Comparison of ENCODE assay signal across 8 mouse cellular contexts in the genomic region with DNA sequence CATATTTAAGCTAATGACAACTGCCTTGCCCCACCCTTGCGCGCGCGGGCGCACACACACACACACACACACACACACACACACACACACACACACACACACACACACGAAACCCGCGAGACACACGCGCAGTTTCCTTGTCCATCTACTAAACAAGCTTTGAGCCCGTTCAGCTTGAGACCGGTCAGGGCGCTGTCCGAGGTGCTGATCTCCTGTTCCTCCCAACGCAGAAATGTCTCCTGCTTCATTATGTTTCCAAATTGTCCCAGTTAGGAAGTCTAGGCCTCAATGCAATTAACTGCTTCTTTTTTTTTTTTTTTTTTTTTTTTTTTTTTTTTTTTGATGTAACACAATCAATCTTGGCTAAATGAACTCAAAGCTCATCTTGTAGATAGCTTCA. TPM values are rescaled to one million over a fixed set of nuclear protein-coding genes. Genes with fewer than 3 reads are reported as not detected.
A peak's percentile ranks its signal among the peaks of the same experiment; 100 is the strongest.
DNase-seq lines count a peak whose midpoint lies in the region; ATAC-seq and TF ChIP-seq lines count a peak whose summit lies in the region.

No protein-coding gene starts in this region.

- peak; percentile 92 for DNase-seq in heart, embryonic 10.5 days (ENCODE audit: low spot score)
- no peak for DNase-seq in heart, adult 11 months
- peak; percentile 55 for DNase-seq in WW6 (ENCODE audit: low read depth, low spot score)
- DNase-seq in lung, postnatal 0 days (ENCODE audit: low spot score), result peak; percentile 84
- DNase-seq in ovary, postnatal 14 days (ENCODE audit: low spot score), result peak; percentile 75
- DNase-seq in urinary bladder, postnatal 4 days (ENCODE audit: low spot score in 2 of 2), result peak; percentile 57 to 91

- no peaks in the 10 kb centered on the region for H3K9me3 ChIP-seq in heart, embryonic 10.5 days
- no peaks in the 10 kb centered on the region for H3K9me3 ChIP-seq in embryonic facial prominence, embryonic 12.5 days
- no peaks in the 10 kb centered on the region for H3K9me3 ChIP-seq in hindbrain, embryonic 12.5 days (replicated peaks)
- H3K9me3 ChIP-seq in lung, postnatal 0 days (ENCODE audit: low read length), result no peaks in the 10 kb centered on the region

- H3K4me2 ChIP-seq in embryonic facial prominence, embryonic 12.5 days (replicated peaks), result no peak overlapping the region
- H3K4me2 ChIP-seq in hindbrain, embryonic 12.5 days (replicated peaks), result peak overlapping the region; percentile 61
- no peak overlapping the region for H3K4me2 ChIP-seq in lung, postnatal 0 days (replicated peaks; ENCODE audit: low read depth, low read length)

- no peak for TF ChIP-seq EP300 in lung, postnatal 0 days (IDR thresholded peaks at IDR 0.05)

- 0% methylated on average over 15 of the region's 15 CpGs for WGBS in heart, embryonic 10.5 days
- WGBS in embryonic facial prominence, embryonic 12.5 days, result under 1% methylated on average over 15 of the region's 15 CpGs
- WGBS in hindbrain, embryonic 12.5 days, result 0% methylated on average over 15 of the region's 15 CpGs
- whole genome bisulfite sequencing in lung, postnatal 0 days, result 0% methylated on average over 15 of the region's 15 CpGs

- H3K27ac ChIP-seq in heart, embryonic 10.5 days, result no peak overlapping the region
- no peak overlapping the region for H3K27ac ChIP-seq in embryonic facial prominence, embryonic 12.5 days
- H3K27ac ChIP-seq in hindbrain, embryonic 12.5 days, result peak overlapping the region; percentile 89
- H3K27ac ChIP-seq in lung, postnatal 0 days (ENCODE audit: low read length), result no peak overlapping the region

- no peaks in the 10 kb centered on the region for H3K36me3 ChIP-seq in heart, embryonic 10.5 days
- H3K36me3 ChIP-seq in embryonic facial prominence, embryonic 12.5 days, result no peaks in the 10 kb centered on the region
- H3K36me3 ChIP-seq in hindbrain, embryonic 12.5 days, result peaks cover under 1% of the 10 kb centered on the region; the same call in 1 of the 2 replicates
- H3K36me3 ChIP-seq in lung, postnatal 0 days (ENCODE audit: insufficient read depth, low read length), result no peaks in the 10 kb centered on the region

- no peak for ATAC-seq in embryonic facial prominence, embryonic 12.5 days (ENCODE audit: insufficient number of reproducible peaks, insufficient read depth, low FRiP score, low TSS enrichment)
- ATAC-seq in hindbrain, embryonic 12.5 days (ENCODE audit: low FRiP score), result no peak
- ATAC-seq in lung, postnatal 0 days, result peak; percentile 48; the same call in 1 of the 2 replicates

- H3K4me1 ChIP-seq in heart, embryonic 10.5 days, result peaks cover 23% of the 10 kb centered on the region
- H3K4me1 ChIP-seq in embryonic facial prominence, embryonic 12.5 days, result peaks cover 19% of the 10 kb centered on the region
- H3K4me1 ChIP-seq in hindbrain, embryonic 12.5 days, result peaks cover 16% of the 10 kb centered on the region
- peaks cover 8% of the 10 kb centered on the region for H3K4me1 ChIP-seq in lung, postnatal 0 days (ENCODE audit: insufficient read depth, low read depth, low read length)

- TF ChIP-seq CTCF in lung, postnatal 0 days (IDR thresholded peaks at IDR 0.05), result no peak

- H3K27me3 ChIP-seq in heart, embryonic 10.5 days (ENCODE audit: insufficient read depth, poor library complexity, severe bottlenecking), result peaks cover 70% of the 10 kb centered on the region
- H3K27me3 ChIP-seq in embryonic facial prominence, embryonic 12.5 days, result peaks cover 65% of the 10 kb centered on the region
- H3K27me3 ChIP-seq in hindbrain, embryonic 12.5 days, result peaks cover 44% of the 10 kb centered on the region
- peaks cover 43% of the 10 kb centered on the region for H3K27me3 ChIP-seq in lung, postnatal 0 days (replicated peaks; ENCODE audit: insufficient read depth, low read length)

- no peak overlapping the region for H3K4me3 ChIP-seq in heart, embryonic 10.5 days
- 0 out of 2 replicates have a peak overlapping the region, but pooled peaks have one; percentile 15 for H3K4me3 ChIP-seq in embryonic facial prominence, embryonic 12.5 days
- H3K4me3 ChIP-seq in hindbrain, embryonic 12.5 days, result peak overlapping the region; percentile 74
- H3K4me3 ChIP-seq in lung, postnatal 0 days (ENCODE audit: low read depth, low read length), result no peak overlapping the region

- no peak overlapping the region for H3K9ac ChIP-seq in embryonic facial prominence, embryonic 12.5 days
- H3K9ac ChIP-seq in hindbrain, embryonic 12.5 days, result peak overlapping the region; percentile 89
- no peak overlapping the region for H3K9ac ChIP-seq in lung, postnatal 0 days (replicated peaks; ENCODE audit: low read depth)

RNA-seq across cellular contexts. Expression of a gene that starts 1.5 kb away (rescaled TPM):
- 71.8 and 86.3 TPM in 2 replicates for polyA plus RNA-seq in heart, embryonic 10.5 days (2016; fragmentation: Nextera tagmentation; extraction: Ambion mirVana)
- 75.2 and 76.1 TPM in 2 replicates for polyA plus RNA-seq in embryonic facial prominence, embryonic 12.5 days (2016; fragmentation: Nextera tagmentation; extraction: Ambion mirVana)
- 85.3 and 89.1 TPM in 2 replicates for polyA plus RNA-seq in hindbrain, embryonic 12.5 days (2016; fragmentation: Nextera tagmentation; extraction: Ambion mirVana)
- 45.3 and 45.5 TPM in 2 replicates for polyA plus RNA-seq in lung, postnatal 0 days (2015; fragmentation: Nextera tagmentation; extraction: Ambion mirVana)

RNA-seq across cellular contexts. Expression of a gene that starts 2.0 kb away (rescaled TPM):
- polyA plus RNA-seq in heart, embryonic 10.5 days (2016; fragmentation: Nextera tagmentation; extraction: Ambion mirVana), result 0.15 and 0.60 TPM in 2 replicates
- polyA plus RNA-seq in embryonic facial prominence, embryonic 12.5 days (2016; fragmentation: Nextera tagmentation; extraction: Ambion mirVana), result 39.4 and 50.5 TPM in 2 replicates
- polyA plus RNA-seq in hindbrain, embryonic 12.5 days (2016; fragmentation: Nextera tagmentation; extraction: Ambion mirVana), result 578 and 632 TPM in 2 replicates
- polyA plus RNA-seq in lung, postnatal 0 days (2015; fragmentation: Nextera tagmentation; extraction: Ambion mirVana), result 0.04 and 0.08 TPM in 2 replicates

RNA-seq across cellular contexts. Expression of a gene that starts 34.2 kb away (rescaled TPM):
- polyA plus RNA-seq in heart, embryonic 10.5 days (2016; fragmentation: Nextera tagmentation; extraction: Ambion mirVana), result 14.4 and 21.5 TPM in 2 replicates
- polyA plus RNA-seq in embryonic facial prominence, embryonic 12.5 days (2016; fragmentation: Nextera tagmentation; extraction: Ambion mirVana), result 31.5 and 31.7 TPM in 2 replicates
- polyA plus RNA-seq in hindbrain, embryonic 12.5 days (2016; fragmentation: Nextera tagmentation; extraction: Ambion mirVana), result 30.4 and 31.1 TPM in 2 replicates
- polyA plus RNA-seq in lung, postnatal 0 days (2015; fragmentation: Nextera tagmentation; extraction: Ambion mirVana), result 6.8 and 7.5 TPM in 2 replicates

RNA-seq across cellular contexts. Expression of a gene that starts 51.1 kb away (rescaled TPM):
- polyA plus RNA-seq in heart, embryonic 10.5 days (2016; fragmentation: Nextera tagmentation; extraction: Ambion mirVana), result 3.9 and 7.3 TPM in 2 replicates
- 11.9 and 12.4 TPM in 2 replicates for polyA plus RNA-seq in embryonic facial prominence, embryonic 12.5 days (2016; fragmentation: Nextera tagmentation; extraction: Ambion mirVana)
- 10.7 and 11.2 TPM in 2 replicates for polyA plus RNA-seq in hindbrain, embryonic 12.5 days (2016; fragmentation: Nextera tagmentation; extraction: Ambion mirVana)
- 2.1 and 2.3 TPM in 2 replicates for polyA plus RNA-seq in lung, postnatal 0 days (2015; fragmentation: Nextera tagmentation; extraction: Ambion mirVana)

Comparison
In these comparisons a context has a peak if more than half of its experiments do, and no peak if none do; other contexts are left out.
1. H3K4me3 ChIP-seq: peak in embryonic facial prominence, embryonic 12.5 days (single experiment) and hindbrain, embryonic 12.5 days (single experiment); none in heart, embryonic 10.5 days (single experiment) and lung, postnatal 0 days (single experiment).
2. RNA of a gene that starts 2.0 kb away (polyA plus RNA-seq): 578 to 632 TPM in hindbrain, embryonic 12.5 days and 39.4 to 50.5 TPM in embryonic facial prominence, embryonic 12.5 days; 0.15 to 0.60 TPM in heart, embryonic 10.5 days and 0.04 to 0.08 TPM in lung, postnatal 0 days; every median in the first group is over 10 times any median in the second.